Mouse (Mus musculus) lung, embryonic 14.5 days (tissue): ENCODE results near the gene Synj1. TPM values are rescaled to one million over a fixed set of nuclear protein-coding genes. Genes with fewer than 3 reads are reported as not detected.
A peak's percentile ranks its signal among the peaks of the same experiment; 100 is the strongest.

Source experiments
- ATAC-seq: fragments of 200-750 bp; cut with Nextera tagmentation; 2 replicates; pipeline ENCODE4 v1.8.0; 2017; ENCODE audit warnings: mild to moderate bottlenecking, moderate TSS enrichment, moderate library complexity; ENCODE audit not compliant: insufficient read depth
- DNase-seq: peaks from one replicate; pipeline ENCODE4 v3.0.0-alpha.2; 2015
- H3K27ac ChIP-seq: fragments of 300-500 bp; sonication (generic); 2 replicates; pipeline ENCODE4 v1.5.1; 2014; ENCODE audit warnings: low read depth, mild to moderate bottlenecking, moderate library complexity
- H3K27me3 ChIP-seq: fragments of 300-500 bp; sonication (generic); 2 replicates; pipeline ENCODE4 v1.6.1; 2014; ENCODE audit warnings: low read length, control low read depth; ENCODE audit not compliant: insufficient read depth
- H3K36me3 ChIP-seq: fragments of 300-500 bp; sonication (generic); 2 replicates; pipeline ENCODE4 v1.6.1; 2014; ENCODE audit warnings: control low read depth; ENCODE audit not compliant: insufficient read depth
- H3K4me1 ChIP-seq: fragments of 300-500 bp; sonication (generic); 2 replicates; pipeline ENCODE4 v1.6.1; 2014; ENCODE audit warnings: antibody characterized with exemption, control low read depth; ENCODE audit not compliant: insufficient read depth
- H3K4me2 ChIP-seq: fragments of 300-500 bp; sonication (generic); 2 replicates; pipeline ENCODE4 v1.6.1; 2014; ENCODE audit warnings: mild to moderate bottlenecking
- H3K4me3 ChIP-seq: fragments of 300-500 bp; sonication (generic); 2 replicates; pipeline ENCODE4 v1.5.1; 2014; ENCODE audit warnings: low read depth, low read length
- H3K9ac ChIP-seq: fragments of 300-500 bp; sonication (generic); 2 replicates; pipeline ENCODE4 v1.6.1; 2014
- H3K9me3 ChIP-seq: fragments of 300-500 bp; sonication (generic); 2 replicates; pipeline ENCODE4 v1.6.1; 2016; ENCODE audit warnings: low read depth, low read length, control low read depth
- CTCF ChIP-seq: IDR thresholded peaks from 2 replicates; pipeline ENCODE4 v1.5.1; 2016; ENCODE audit warnings: antibody characterized with exemption, low read depth
- WGBS: fragments of 180-500 bp; shearing (Covaris S2); extraction: QIAGEN DNeasy Blood & Tissue Kit; methylation state at CpG from one replicate; pipeline ENCODE4 v1.1.7; 2014; 5-methylcytosine and 5-hydroxymethylcytosine counted together
- polyA plus RNA-seq: library from polyadenylated mRNA; unstranded; fragments of >200 nt; fragmentation: Nextera tagmentation; extraction: Ambion mirVana; gene quantifications from 2 replicates; pipeline ENCODE4 v1.2.1, GENCODE M21; 2014

Synj1 gene
- polyA plus RNA-seq, 1 experiment from 2014 or later = 17.6 TPM

DNA sequence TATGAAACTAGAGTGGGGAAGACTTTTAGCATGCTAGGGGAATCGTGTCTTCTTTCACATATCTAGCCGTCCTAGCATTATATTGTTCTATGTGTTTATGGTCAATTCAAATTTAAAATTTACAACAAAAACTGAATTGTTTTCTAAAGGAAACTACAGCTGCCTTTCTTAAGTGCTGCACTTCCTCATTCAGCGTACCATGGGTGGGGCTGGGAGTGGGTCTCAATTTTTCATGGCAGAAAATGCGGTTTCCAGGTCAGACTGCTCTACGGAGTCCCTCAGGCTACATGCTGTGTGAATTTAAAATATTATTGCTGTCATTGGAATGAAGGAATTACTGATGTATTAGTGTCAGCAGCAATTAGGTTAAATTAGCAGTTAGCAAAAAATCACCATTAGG, 15.6 kb downstream of the Synj1 start:
- 0 out of 2 replicates have a peak, but pooled peaks cover 5% of the 10 kb centered on the region for H3K4me1 ChIP-seq
- no peaks in the 10 kb centered on the region for H3K27me3 ChIP-seq
- no peak overlapping the region for H3K4me2 ChIP-seq
- no peaks in the 10 kb centered on the region for H3K9me3 ChIP-seq
- ATAC-seq (no peak), DNase-seq (no peak)
- 72% methylated on average over 5 of the region's 5 CpGs for WGBS
- H3K27ac ChIP-seq = peak overlapping the region; percentile 54; the same call in 1 of the 2 replicates
- no peak overlapping the region for H3K9ac ChIP-seq
- 0 out of 2 replicates have a peak, but pooled peaks cover 5% of the 10 kb centered on the region for H3K36me3 ChIP-seq
- TF ChIP-seq CTCF = no peak
- no peak overlapping the region for H3K4me3 ChIP-seq

DNA sequence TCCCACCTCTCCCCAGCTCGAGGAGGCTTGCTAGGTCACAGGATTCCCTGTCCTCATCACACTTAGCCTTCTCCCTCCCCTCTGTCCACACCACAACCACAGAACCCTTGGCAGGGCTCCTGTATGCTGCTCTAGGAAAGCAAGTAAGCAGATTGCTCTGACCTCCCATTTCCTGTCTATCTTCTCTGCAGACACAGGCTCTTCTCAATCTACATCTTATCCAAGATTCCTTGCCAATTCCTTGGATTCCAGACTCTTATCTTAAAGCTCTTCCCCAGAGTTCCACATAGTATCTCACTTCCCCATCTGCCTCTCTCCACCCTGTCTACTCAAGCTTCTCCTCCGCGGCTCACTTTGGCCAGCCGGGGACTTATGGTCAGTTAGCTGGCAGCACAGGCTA, 16.1 kb downstream of the Synj1 start:
- peak; percentile 52; the same call in 1 of the 2 replicates for ATAC-seq
- no peak overlapping the region for H3K4me3 ChIP-seq
- H3K27ac ChIP-seq = peak overlapping the region; percentile 54
- H3K4me2 ChIP-seq = no peak overlapping the region
- TF ChIP-seq CTCF = no peak
- no peak overlapping the region; the same call in 1 of the 2 replicates for H3K9ac ChIP-seq
- no peaks in the 10 kb centered on the region for H3K9me3 ChIP-seq
- WGBS = 24% methylated on average over 4 of the region's 4 CpGs
- DNase-seq = peak; percentile 62
- H3K27me3 ChIP-seq = no peaks in the 10 kb centered on the region
- 0 out of 2 replicates have a peak, but pooled peaks cover 5% of the 10 kb centered on the region for H3K36me3 ChIP-seq
- H3K4me1 ChIP-seq = 0 out of 2 replicates have a peak, but pooled peaks cover 5% of the 10 kb centered on the region

DNA sequence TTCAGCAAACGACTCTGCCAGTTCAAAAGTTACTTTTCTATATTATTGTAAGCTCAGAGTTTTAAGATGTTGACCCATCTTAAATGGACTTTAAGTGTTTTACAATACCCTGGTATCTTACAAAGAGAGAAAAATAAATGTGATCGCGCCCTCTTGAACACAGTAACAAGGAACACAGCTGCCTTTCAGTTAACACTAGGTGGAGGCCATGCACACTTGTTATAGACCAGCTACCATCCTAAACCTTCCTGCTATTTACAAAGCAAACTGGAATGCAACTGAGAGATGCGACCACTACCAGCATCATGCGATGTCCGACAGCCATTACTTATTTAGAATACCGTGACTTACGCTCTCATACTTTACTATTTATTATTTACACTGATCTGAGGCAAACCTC, 21.9 kb downstream of the Synj1 start:
- no peaks in the 10 kb centered on the region for H3K4me1 ChIP-seq
- ATAC-seq (no peak), DNase-seq (no peak)
- H3K36me3 ChIP-seq = 0 out of 2 replicates have a peak, but pooled peaks cover 5% of the 10 kb centered on the region
- no peak overlapping the region for H3K27ac ChIP-seq
- 94% methylated on average over 8 of the region's 8 CpGs for WGBS
- H3K4me3 ChIP-seq = no peak overlapping the region
- no peak for TF ChIP-seq CTCF
- H3K9me3 ChIP-seq = no peaks in the 10 kb centered on the region
- no peak overlapping the region for H3K9ac ChIP-seq
- H3K27me3 ChIP-seq = no peaks in the 10 kb centered on the region
- no peak overlapping the region for H3K4me2 ChIP-seq

DNA sequence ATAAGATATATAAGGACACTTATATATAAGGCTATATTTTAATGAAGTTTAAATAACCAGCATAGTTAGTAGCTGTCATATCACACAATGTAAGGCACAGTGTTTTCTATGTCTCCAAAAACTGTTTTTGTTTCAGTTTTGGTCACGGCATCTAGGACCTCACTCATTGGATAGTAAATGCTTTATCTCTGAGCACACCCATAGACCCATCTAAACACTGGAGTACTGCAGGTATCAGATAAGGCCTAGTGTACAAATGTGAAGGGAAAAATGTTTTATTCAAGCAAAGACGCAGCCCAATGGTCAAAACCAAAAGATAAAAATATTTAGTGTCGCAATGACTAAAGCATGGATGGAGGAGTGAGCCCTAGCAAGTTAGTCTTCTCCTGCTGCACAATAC, 22.4 kb downstream of the Synj1 start:
- Histone ChIP-seq H3K9ac (no peak overlapping the region), H3K27ac (no peak overlapping the region), H3K4me2 (no peak overlapping the region), H3K36me3 (0 out of 2 replicates have a peak, but pooled peaks cover 5% of the 10 kb centered on the region), H3K4me1 (no peaks in the 10 kb centered on the region), H3K27me3 (no peaks in the 10 kb centered on the region), H3K9me3 (no peaks in the 10 kb centered on the region), H3K4me3 (no peak overlapping the region)
- ATAC-seq = no peak
- WGBS = 91% methylated on average over 3 of the region's 3 CpGs
- TF ChIP-seq CTCF = no peak
- no peak for DNase-seq

DNA sequence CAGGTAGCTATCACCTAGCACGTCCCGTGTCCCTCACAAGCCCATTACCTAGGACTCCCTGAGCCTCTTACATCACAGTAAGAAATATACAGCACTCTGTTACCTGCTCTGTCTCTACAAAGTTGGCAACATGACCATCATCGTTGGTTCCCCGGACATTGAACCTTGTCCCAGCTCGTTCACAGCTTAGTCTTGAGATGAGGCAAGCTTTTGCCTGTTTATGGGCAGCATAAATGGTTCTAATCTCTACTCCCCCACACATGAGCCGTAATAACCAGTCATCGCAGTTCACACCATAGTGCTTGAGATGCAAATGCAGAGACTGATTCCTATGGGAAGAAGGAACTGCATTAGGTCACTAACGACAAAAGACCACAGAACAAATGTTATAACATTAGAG, 23.1 kb downstream of the Synj1 start:
- no peak overlapping the region for H3K9ac ChIP-seq
- H3K36me3 ChIP-seq = 0 out of 2 replicates have a peak, but pooled peaks cover 5% of the 10 kb centered on the region
- no peak for DNase-seq
- no peaks in the 10 kb centered on the region for H3K4me1 ChIP-seq
- no peak overlapping the region for H3K4me3 ChIP-seq
- no peaks in the 10 kb centered on the region for H3K9me3 ChIP-seq
- WGBS = 89% methylated on average over 8 of the region's 8 CpGs
- no peaks in the 10 kb centered on the region for H3K27me3 ChIP-seq
- no peak overlapping the region for H3K4me2 ChIP-seq
- no peak for TF ChIP-seq CTCF
- no peak for ATAC-seq
- no peak overlapping the region for H3K27ac ChIP-seq

DNA sequence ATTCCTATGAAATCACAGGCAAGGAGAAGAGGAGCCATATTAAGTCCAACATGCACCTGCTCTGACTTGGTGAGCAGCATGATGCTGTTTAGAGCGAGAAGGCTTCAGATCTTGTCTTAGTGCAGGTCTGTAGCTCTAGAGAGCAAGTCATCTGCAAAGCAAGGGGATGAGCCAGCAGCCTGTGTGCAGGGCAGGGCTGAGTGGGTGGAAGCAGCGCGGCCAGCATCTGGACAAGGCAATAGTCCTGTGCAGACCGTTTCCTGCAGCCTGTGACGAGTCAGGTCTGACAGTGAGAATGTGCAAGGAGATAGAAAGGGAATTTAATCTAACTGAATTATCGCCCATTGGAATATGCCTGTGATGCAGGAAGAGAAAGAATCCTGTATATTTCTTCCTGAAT, 40.1 kb downstream of the Synj1 start:
- ATAC-seq (no peak), DNase-seq (no peak)
- H3K9ac ChIP-seq = no peak overlapping the region
- no peak overlapping the region for H3K27ac ChIP-seq
- no peak for TF ChIP-seq CTCF
- H3K27me3 ChIP-seq = no peaks in the 10 kb centered on the region
- no peak overlapping the region for H3K4me3 ChIP-seq
- no peak overlapping the region for H3K4me2 ChIP-seq
- 79% methylated on average over 6 of the region's 6 CpGs for WGBS
- no peaks in the 10 kb centered on the region for H3K9me3 ChIP-seq
- H3K36me3 ChIP-seq = peaks cover 16% of the 10 kb centered on the region
- no peaks in the 10 kb centered on the region for H3K4me1 ChIP-seq

DNA sequence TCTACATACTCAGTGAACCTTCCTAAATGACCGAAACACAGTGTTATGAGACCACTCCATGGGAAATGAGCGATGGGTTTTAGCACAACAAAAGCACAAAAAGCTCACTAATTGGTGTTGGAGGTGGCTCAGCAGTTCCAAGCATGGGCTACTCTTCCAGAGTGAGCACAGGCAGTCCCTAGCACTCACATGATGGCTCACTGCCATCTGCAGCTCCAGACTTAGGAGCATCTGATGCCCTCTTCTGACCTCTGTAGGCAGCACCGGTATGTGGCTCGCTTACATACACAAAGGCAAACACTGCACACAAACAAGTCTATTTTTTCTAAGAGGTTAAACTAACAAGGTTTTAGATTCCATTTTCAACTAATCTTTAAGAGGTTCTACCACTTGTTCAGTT, 44.9 kb downstream of the Synj1 start:
- no peaks in the 10 kb centered on the region for H3K9me3 ChIP-seq
- H3K4me3 ChIP-seq = no peak overlapping the region
- no peaks in the 10 kb centered on the region for H3K4me1 ChIP-seq
- 67% methylated on average over 4 of the region's 4 CpGs for WGBS
- peaks cover 17% of the 10 kb centered on the region; the same call in 1 of the 2 replicates for H3K36me3 ChIP-seq
- H3K27ac ChIP-seq = no peak overlapping the region
- H3K27me3 ChIP-seq = no peaks in the 10 kb centered on the region
- TF ChIP-seq CTCF = no peak
- H3K9ac ChIP-seq = no peak overlapping the region
- H3K4me2 ChIP-seq = no peak overlapping the region
- ATAC-seq (no peak), DNase-seq (no peak)
